Mouse (Mus musculus) brain, embryonic 14.5 days (tissue): Measurements from ENCODE around the gene Hyal3. TPM values are rescaled to one million over a fixed set of nuclear protein-coding genes. Genes with fewer than 3 reads are reported as not detected.

ENCODE experiments used
- DNase-seq: peaks from one replicate; pipeline ENCODE4 v3.0.0-alpha.2; 2011; ENCODE audit warnings: low read depth
- CTCF ChIP-seq: fragments of 200-500 bp; IDR thresholded peaks from 2 replicates; pipeline ENCODE4 v1.5.1; 2012; ENCODE audit warnings: inconsistent platforms, mild to moderate bottlenecking, moderate library complexity, borderline replicate concordance; ENCODE audit not compliant: insufficient read depth, insufficient read length; ENCODE audit errors: extremely low read depth
- POLR2A ChIP-seq: fragments of 200-500 bp; IDR thresholded peaks from 2 replicates; pipeline ENCODE4 v1.6.1; 2012; ENCODE audit warnings: mild to moderate bottlenecking, inconsistent platforms, borderline replicate concordance; ENCODE audit not compliant: poor library complexity, insufficient read depth, insufficient read length, severe bottlenecking; ENCODE audit errors: extremely low read depth
- polyA plus RNA-seq: library from polyadenylated mRNA; depleted of rRNA; stranded (reverse); fragments of >200 nt; gene quantifications from 2 replicates; pipeline ENCODE4 v1.2.3, GENCODE M21; 2012

The Hyal3 gene
- polyA plus RNA-seq, 1 experiment = 1.6 TPM

DNA sequence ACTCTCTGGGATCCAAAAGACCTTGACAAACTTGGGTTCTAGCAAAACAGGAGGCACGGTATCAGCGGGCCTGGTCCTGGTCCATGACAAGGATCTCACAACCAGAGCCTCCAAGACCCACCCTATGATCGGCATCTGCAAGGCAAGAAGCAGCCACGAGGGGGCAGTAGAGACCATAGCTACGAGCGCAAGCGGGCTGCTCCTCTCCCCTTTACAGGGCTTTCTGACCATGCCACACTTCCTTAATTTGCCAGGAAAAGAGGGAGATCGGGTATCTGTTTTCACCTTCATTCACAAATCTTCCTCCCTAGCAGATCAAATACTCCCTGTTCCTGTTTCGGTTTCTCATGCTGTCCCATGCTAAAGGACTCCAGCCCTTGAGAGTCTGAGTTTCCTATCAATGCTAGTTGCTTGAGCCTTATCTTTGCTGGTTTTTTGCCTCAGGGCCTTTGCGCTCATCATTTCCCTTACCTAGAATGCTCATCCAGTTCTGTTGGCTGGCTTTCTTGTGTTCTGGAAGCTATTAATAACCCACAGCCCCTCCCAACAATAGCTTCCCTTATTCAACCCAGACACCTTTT lies 21.5 kb downstream of the Hyal3 start:
- TF ChIP-seq CTCF (peak; percentile 100), POLR2A (no peak)
- DNase-seq = peak; percentile 94

- TF ChIP-seq POLR2A = no peak
- TF ChIP-seq CTCF = no peak
- DNase-seq = no peak
Observed at GRCm38 (mm10) chr9:107603251-107603650, 22.6 kb downstream of the Hyal3 start.

DNA sequence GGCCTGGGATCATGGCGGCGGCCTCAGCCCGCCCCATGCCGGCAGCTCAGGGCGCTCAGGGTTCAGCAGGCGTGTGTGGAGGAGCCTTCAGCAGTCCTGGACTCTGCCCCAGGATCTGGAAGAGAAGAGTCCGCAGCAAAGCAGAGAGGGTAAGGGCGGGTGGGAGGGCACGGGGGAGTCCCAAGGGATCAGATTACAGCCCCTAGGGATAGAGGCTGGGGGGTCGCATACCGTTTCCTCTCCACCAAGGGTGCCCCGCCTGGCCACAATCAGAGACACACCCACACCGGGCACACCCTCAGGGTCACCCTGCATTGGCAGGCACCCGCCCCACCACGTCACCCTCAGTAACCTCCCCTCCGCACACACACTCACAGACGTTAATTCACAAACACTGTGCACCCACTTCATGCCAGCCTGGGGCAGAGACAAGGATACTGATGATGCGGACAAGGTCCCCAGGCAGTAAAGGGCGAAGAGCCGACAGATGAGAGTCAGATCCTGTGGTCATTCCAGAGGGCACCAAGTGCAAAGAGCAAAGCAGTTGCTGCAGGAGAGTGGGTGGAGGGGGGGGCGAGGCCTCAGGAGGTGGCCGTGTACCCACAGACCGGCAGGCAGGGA lies 24.5 kb downstream of the Hyal3 start:
- DNase-seq = no peak
- TF ChIP-seq CTCF (no peak), POLR2A (no peak)

- no peak for DNase-seq
- TF ChIP-seq CTCF (no peak), POLR2A (no peak)
Observed at GRCm38 (mm10) chr9:107606591-107606990, 26.0 kb downstream of the Hyal3 start.

DNA sequence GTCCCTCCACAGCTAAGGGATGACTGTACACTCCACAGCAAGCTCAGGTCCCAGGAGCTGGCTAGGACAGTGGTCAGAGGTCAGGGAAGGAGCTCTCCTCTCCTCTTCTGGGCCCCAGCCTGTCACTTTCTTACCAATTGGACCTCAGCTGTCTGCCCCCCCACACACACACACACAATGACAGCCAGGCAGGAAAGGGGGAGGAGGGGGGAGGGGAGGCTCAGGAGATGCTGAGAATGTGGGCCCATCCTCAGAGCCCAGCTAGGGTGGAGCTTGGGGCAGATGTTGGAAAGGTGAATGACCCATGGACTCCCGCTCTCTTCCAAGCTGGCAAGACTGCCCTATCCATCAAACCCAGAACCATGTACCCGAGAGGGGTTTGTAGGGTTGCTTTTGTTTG lies 26.4 kb downstream of the Hyal3 start:
- TF ChIP-seq POLR2A (no peak), CTCF (no peak)
- no peak for DNase-seq

GRCm38 (mm10) chr9:107607653-107608245 lies 27.1 kb downstream of the Hyal3 start:
- TF ChIP-seq POLR2A (no peak), CTCF (no peak)
- no peak for DNase-seq

DNA sequence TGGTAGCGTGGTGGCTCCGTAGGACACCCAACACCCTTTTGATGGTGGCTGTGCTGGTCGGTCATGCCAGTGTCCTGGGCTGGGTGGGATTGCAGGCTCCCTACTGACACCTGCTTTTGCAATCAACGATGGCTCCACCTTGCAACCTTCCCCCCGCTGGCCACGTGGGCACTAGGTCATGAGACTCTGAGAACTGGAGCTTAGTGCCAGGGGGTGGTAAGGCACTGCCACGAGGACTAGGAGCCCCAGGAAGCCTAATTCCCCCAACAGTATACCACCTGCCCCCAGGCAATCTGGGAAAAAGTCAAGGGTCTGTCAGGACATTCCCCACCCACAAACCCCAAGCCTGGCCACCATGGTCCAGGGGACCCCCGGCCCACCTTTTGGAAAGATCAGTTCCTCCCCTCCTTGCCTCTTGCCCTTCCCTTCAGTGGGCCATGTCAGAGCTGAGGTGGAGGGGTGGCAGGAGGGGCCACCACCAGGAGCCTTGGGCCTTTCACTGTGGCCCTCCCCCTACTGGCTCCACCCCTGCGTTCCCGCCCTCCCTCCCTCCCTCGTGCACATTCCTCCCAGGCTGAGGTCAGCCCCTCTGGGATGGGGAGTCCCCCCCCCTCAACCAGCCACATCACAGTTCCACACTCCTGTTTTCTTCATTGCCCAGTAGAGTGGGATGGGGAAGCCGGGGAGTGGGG lies 28.3 kb downstream of the Hyal3 start, which contains the start of gene Sema3b:
Sema3b (minus strand) TSS at position 489 of the 692 bp plus-strand sequence.
- no peak for TF ChIP-seq CTCF
- no peak for TF ChIP-seq POLR2A

GRCm38 (mm10) chr9:107609433-107609830 lies 28.8 kb downstream of the Hyal3 start:
- no peak for DNase-seq
- TF ChIP-seq POLR2A (no peak), CTCF (no peak)

More for the DNA sequence above, 28.3 kb downstream of the Hyal3 start, which contains the start of gene Sema3b:
- DNase-seq = peak; percentile 46

DNA sequence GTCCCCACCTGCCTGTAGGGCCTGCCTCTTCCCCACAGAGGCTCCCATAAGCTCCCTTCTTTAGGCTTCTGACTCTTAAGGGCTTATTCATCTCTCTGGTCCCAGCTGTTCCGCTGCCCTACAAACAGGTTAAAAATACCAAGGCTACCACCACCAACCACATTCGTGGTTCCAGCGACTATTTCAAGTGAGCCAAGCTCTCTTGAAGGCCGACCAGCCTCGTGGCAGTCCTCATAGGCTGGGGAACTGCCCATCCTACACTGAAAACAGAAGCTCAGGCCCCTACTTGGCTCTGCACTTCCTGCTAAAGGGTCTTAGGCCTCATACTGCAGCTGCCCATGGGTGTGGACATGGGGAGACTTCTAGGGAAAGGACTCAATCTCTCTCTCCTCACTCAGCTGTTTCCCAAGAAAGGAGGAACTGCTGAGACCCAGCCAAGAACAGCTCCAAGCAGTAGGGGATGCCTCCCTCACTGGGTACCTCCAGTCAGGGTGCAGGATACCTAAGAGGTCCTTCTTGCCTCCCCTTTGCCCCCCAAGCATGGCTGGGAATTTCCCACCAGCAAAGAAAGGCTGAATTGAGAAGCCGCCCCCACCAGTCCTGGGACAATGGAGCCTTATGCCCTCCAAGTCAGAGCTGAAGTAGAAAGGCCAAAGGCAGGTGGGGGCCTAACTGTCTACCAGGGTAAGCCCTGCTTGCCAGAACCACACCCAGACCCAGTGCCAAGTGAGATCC lies 31.0 kb downstream of the Hyal3 start:
- no peak for TF ChIP-seq POLR2A
- no peak for TF ChIP-seq CTCF
- peak; percentile 40 for DNase-seq

DNA sequence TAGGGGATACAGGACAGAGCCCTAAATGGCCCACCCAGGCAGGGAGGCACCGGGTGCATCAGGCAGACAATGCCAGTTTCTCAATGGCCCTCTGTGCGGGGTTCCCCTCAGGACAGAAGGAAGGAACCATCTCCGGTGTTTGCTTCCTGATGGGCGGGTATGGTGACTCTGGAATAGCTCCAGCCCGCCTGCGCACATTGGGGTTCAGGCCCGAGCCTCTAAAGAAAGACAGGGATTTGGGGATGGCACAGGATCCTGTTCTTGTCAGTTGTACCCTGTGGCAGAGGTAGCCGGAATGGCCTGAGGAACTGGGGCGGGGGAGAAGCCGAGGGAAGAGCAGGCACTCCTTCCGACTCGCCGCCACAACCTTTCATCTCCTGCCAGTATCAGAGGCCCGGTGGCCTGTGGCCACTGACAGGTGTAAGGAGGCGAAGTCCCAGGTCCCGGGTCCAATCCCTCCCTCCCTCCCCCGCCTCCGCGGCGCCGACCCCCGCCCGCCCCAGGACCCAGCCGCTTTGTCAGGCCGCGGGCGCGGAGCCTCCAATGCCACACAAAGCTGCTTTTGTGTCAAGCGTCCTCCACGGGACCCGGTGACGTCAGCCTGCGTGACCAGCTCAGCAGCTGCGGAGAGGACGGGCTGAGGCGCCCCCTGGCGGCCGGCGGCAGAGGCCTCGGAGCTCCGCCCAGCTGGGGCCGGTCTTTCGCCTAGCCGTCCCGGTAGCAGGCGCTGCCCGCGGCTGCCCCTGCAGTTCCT lies 31.8 kb downstream of the Hyal3 start:
- peak; percentile 99 for DNase-seq
- TF ChIP-seq CTCF (peak; percentile 97), POLR2A (peak; percentile 58; the same call in 1 of the 2 replicates)

- TF ChIP-seq CTCF (peak; percentile 22; the same call in 1 of the 2 replicates), POLR2A (no peak)
- DNase-seq = peak; percentile 73
Observed at GRCm38 (mm10) chr9:107612945-107613569, 32.4 kb downstream of the Hyal3 start.

- no peak for DNase-seq
- no peak for TF ChIP-seq POLR2A
- no peak for TF ChIP-seq CTCF
Observed at GRCm38 (mm10) chr9:107615035-107615434, 34.4 kb downstream of the Hyal3 start.

DNA sequence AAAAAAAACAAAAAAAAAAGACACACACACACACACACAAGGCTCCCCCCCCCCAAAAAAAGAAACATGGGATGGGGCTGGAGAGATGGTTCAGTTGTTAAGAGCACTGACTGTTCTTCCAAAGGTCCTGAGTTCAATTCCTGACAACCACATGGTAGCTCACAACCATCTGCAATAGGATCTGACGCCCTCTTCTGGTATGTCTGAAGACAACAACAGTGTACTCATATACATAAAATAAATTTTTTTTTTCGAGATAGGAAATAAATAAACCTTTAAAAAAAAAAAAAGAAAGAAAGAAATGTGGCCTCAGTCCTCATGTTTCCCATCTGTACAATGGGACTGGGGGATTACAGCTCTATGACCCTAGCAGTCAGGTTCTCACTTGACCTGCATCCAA lies 36.8 kb downstream of the Hyal3 start:
- TF ChIP-seq POLR2A = no peak
- TF ChIP-seq CTCF = no peak
- no peak for DNase-seq
